Mouse (Mus musculus) MEL (cell line): ENCODE measurements around the gene Susd2.

ENCODE experiments used
- CTCF ChIP-seq, 3 experiments: IDR thresholded peaks in 2 of 3; conservative IDR thresholded peaks in 1 of 3; 2 replicates each; pipeline ENCODE4 v1.5.1; 2011 to 2012; ENCODE audit warnings: low read length in 3 of 3, low read depth in 2 of 3, mild to moderate bottlenecking in 2 of 3, improper control_type of control experiment in 1 of 3, inconsistent platforms in 1 of 3, mixed read lengths in 1 of 3, moderate library complexity in 1 of 3; ENCODE audit not compliant: control insufficient read depth in 1 of 3, insufficient read depth in 1 of 3, poor library complexity in 1 of 3, severe bottlenecking in 1 of 3
- USF1 ChIP-seq: IDR thresholded peaks from 2 replicates; pipeline ENCODE4 v1.6.1; 2014; ENCODE audit warnings: low read depth, mild to moderate bottlenecking, inconsistent platforms, low read length, improper control_type of control experiment, moderate library complexity

DNA sequence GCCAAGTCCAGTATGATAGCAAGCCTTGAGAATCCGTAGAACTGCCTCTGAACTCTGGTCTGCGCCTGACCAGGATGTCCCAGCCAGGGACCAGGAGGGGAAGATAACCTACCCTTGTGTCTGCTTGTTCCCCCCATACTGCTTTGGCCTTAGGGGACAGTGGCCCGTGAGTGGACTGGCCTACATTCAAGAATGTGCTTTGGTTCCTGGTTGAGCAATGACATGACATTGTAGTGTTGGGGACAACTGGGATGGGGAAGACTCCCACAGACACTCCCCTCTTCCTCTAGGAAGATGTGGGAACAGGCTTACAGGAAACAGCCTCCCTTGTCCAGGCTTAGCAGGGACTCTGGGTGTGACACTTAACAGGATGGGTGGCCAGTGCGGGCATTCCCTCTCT is 56.0 kb downstream of the Susd2 start:
- TF ChIP-seq USF1 = no peak
- TF ChIP-seq CTCF (IDR thresholded peaks at IDR 0.05 in 2 of 3, conservative IDR thresholded peaks at IDR 0.05 in 1 of 3; ENCODE audit: control insufficient read depth in 1 of 3, insufficient read depth in 1 of 3, low read depth in 2 of 3, low read length in 3 of 3, poor library complexity in 1 of 3, severe bottlenecking in 1 of 3) = no peak
